Mouse (Mus musculus): ENCODE results near the gene Cbx1. TPM values are rescaled to one million over a fixed set of nuclear protein-coding genes. Genes with fewer than 3 reads are reported as not detected.

Gene Cbx1
- total and polyA plus RNA-seq, 3 experiments = 132 to 368 (median 152) TPM

DNA sequence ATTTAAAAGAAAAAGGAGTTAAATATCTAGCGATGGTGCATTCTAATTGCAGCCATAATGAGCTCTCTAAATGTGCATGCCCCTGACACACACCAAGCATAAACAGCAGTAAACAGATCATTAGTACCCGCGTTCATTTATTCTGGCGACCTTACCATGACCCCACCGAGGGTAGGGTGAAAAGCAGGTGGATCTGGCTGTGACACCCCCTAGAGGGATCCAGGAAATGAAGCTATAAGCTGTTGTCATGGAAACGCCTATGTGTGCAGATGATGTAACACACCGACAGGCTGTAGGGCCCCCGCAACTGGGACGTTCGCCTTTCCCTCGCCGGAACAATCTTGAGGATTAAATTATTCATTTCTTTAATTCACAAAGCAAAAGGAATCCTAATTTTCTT, 46.9 kb upstream of the Cbx1 start:
- Histone ChIP-seq H3K36me3 (ENCODE audit: control insufficient read depth in 1 of 2, insufficient read depth in 2 of 2, low read length in 2 of 2) (no peaks in the 10 kb centered on the region; a peak in 1 of 4 replicates), H3K9me3 (replicated peaks; ENCODE audit: insufficient read depth, low read length) (no peaks in the 10 kb centered on the region), H3K27me3 (ENCODE audit: control insufficient read depth in 1 of 2, insufficient read depth in 2 of 2, low read length in 2 of 2) (peaks cover 30 to 61% of the 10 kb centered on the region in 2 experiments), H3K4me3 (ENCODE audit: control insufficient read depth in 1 of 2, insufficient read depth in 1 of 2, low read depth in 2 of 2, low read length in 2 of 2) (no peak overlapping the region), H3K27ac (ENCODE audit: control insufficient read depth, low read depth, low read length) (no peak overlapping the region), H3K9ac (ENCODE audit: control insufficient read depth, low read depth, low read length, poor library complexity, severe bottlenecking) (no peak overlapping the region), H3K4me1 (ENCODE audit: control insufficient read depth in 1 of 2, insufficient read depth in 2 of 2, low read length in 2 of 2) (no peaks in the 10 kb centered on the region), H3K79me2 (ENCODE audit: control insufficient read depth, insufficient read depth, low read length, poor library complexity) (no peaks in the 10 kb centered on the region)
- no peak for DNase-seq (ENCODE audit: low read depth, low spot score)
- TF ChIP-seq NELFE (IDR thresholded peaks at IDR 0.05; ENCODE audit: low read depth, low read length) (no peak), MXI1 (IDR thresholded peaks at IDR 0.05; ENCODE audit: low read depth, low read length) (no peak), ELF1 (IDR thresholded peaks at IDR 0.05; ENCODE audit: low read depth, low read length) (no peak), NRF1 (IDR thresholded peaks at IDR 0.05; ENCODE audit: insufficient read depth, low read depth, low read length, poor library complexity, severe bottlenecking) (no peak), SIN3A (IDR thresholded peaks at IDR 0.05; ENCODE audit: low read length) (no peak), RCOR1 (IDR thresholded peaks at IDR 0.05; ENCODE audit: low read depth, low read length) (no peak), CHD2 (IDR thresholded peaks at IDR 0.05; ENCODE audit: low read length) (no peak), E2F4 (IDR thresholded peaks at IDR 0.05; ENCODE audit: borderline replicate concordance, low read depth, low read length) (no peak), ZMIZ1 (IDR thresholded peaks at IDR 0.05; ENCODE audit: low read depth, low read length) (no peak), UBTF (IDR thresholded peaks at IDR 0.05; ENCODE audit: borderline replicate concordance, insufficient read depth, low read depth, low read length) (no peak), JUND (IDR thresholded peaks at IDR 0.05; ENCODE audit: low read depth, low read length) (no peak)

- no peak overlapping the region for H3K4me3 ChIP-seq (ENCODE audit: control insufficient read depth in 1 of 2, insufficient read depth in 1 of 2, low read depth in 2 of 2, low read length in 2 of 2)
- H3K4me1 ChIP-seq (ENCODE audit: control insufficient read depth in 1 of 2, insufficient read depth in 2 of 2, low read length in 2 of 2) = no peaks in the 10 kb centered on the region
- H3K27ac ChIP-seq (ENCODE audit: control insufficient read depth, low read depth, low read length) = no peak overlapping the region
- no peaks in the 10 kb centered on the region for H3K79me2 ChIP-seq (ENCODE audit: control insufficient read depth, insufficient read depth, low read length, poor library complexity)
- TF ChIP-seq POLR2A (IDR thresholded peaks at IDR 0.05; ENCODE audit: control insufficient read depth in 1 of 2, insufficient read depth in 1 of 2, low read depth in 1 of 2, low read length in 2 of 2, poor library complexity in 1 of 2) (no peak), BHLHE40 (IDR thresholded peaks at IDR 0.05; ENCODE audit: borderline replicate concordance, low read depth, low read length) (no peak), ETS1 (IDR thresholded peaks at IDR 0.05; ENCODE audit: low read depth, low read length) (no peak), ZMIZ1 (IDR thresholded peaks at IDR 0.05; ENCODE audit: low read depth, low read length) (no peak), HCFC1 (IDR thresholded peaks at IDR 0.05; ENCODE audit: low read depth, low read length) (no peak), POLR2AphosphoS5 (IDR thresholded peaks at IDR 0.05; ENCODE audit: borderline replicate concordance, low read depth, low read length) (no peak), GABPA (IDR thresholded peaks at IDR 0.05; ENCODE audit: low read depth, low read length) (no peak), ZNF384 (IDR thresholded peaks at IDR 0.05; ENCODE audit: low read depth, low read length) (no peak), TCF12 (IDR thresholded peaks at IDR 0.05; ENCODE audit: low read depth, low read length) (no peak), TBP (IDR thresholded peaks at IDR 0.05; ENCODE audit: low read depth, low read length) (no peak), NELFE (IDR thresholded peaks at IDR 0.05; ENCODE audit: low read depth, low read length) (no peak), MYC (IDR thresholded peaks at IDR 0.05; ENCODE audit: low read depth, low read length) (no peak), MXI1 (IDR thresholded peaks at IDR 0.05; ENCODE audit: low read depth, low read length) (no peak), MAFK (IDR thresholded peaks at IDR 0.05; ENCODE audit: borderline replicate concordance, low read depth, low read length) (no peak)
- no peaks in the 10 kb centered on the region; a peak in 1 of 4 replicates for H3K36me3 ChIP-seq (ENCODE audit: control insufficient read depth in 1 of 2, insufficient read depth in 2 of 2, low read length in 2 of 2)
- no peaks in the 10 kb centered on the region for H3K9me3 ChIP-seq (replicated peaks; ENCODE audit: insufficient read depth, low read length)
- H3K27me3 ChIP-seq (ENCODE audit: control insufficient read depth in 1 of 2, insufficient read depth in 2 of 2, low read length in 2 of 2) = peaks cover 33 to 67% of the 10 kb centered on the region in 2 experiments
- no peak for DNase-seq (ENCODE audit: low read depth, low spot score)
- no peak overlapping the region for H3K9ac ChIP-seq (ENCODE audit: control insufficient read depth, low read depth, low read length, poor library complexity, severe bottlenecking)
Observed at GRCm38 (mm10) chr11:96743000-96743399, 45.9 kb upstream of the Cbx1 start.

Data from MEL (cell line).